Mouse (Mus musculus) testis, adult 2 months (tissue): Measurements from ENCODE around the gene Slc38a6.

Experiments used
- CTCF ChIP-seq: fragments of 200-500 bp; IDR thresholded peaks from 2 replicates; pipeline ENCODE4 v1.5.1; 2012; ENCODE audit warnings: low read depth, mild to moderate bottlenecking, inconsistent platforms, low read length, moderate library complexity; ENCODE audit not compliant: control insufficient read depth, insufficient read depth, insufficient replicate concordance
- POLR2A ChIP-seq: fragments of 200-500 bp; IDR thresholded peaks from 2 replicates; pipeline ENCODE4 v1.6.1; 2012; ENCODE audit warnings: low read depth, mild to moderate bottlenecking, inconsistent platforms, low read length, moderate library complexity; ENCODE audit not compliant: control insufficient read depth

DNA sequence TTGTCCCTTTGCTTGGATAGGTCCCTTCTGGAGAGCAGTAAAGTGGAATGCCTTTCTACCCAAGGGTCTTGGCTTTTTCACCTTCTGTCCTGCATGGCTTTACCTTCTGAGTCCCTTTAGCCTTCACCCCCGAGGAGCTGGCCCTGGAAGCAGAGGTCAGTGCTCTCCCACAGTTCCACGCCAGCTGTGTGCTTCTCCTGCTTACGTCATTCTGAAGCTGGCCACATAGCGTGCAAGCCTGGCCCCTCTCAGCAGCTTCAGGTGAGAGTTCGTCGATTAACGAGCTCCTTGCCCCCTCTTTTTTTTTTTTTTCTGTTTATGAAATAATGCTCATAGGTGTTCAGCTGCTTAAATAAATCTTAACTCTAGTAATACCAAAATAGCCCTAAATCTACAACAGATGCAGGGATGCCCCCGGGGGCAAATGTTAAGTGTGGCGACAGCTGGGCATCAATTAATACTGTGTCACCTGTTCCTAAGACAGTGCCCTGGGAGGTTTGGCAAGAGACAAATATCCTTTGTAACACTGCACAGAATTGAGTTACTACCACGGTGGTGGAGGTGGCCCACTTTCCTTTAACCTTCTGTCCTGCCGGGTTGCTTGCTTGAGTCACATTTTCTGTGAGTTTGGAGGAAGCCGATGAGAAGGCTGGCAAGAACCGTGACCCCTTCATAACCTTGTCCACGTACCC, 68.7 kb downstream of the Slc38a6 start:
- TF ChIP-seq CTCF, result no peak
- no peak for TF ChIP-seq POLR2A
